Mouse (Mus musculus): ENCODE data around the gene Runx2. TPM values are rescaled to one million over a fixed set of nuclear protein-coding genes. Genes with fewer than 3 reads are reported as not detected.

Gene Runx2
- polyA plus RNA-seq, 1 experiment from 2014 or later: 0.77 TPM

DNA sequence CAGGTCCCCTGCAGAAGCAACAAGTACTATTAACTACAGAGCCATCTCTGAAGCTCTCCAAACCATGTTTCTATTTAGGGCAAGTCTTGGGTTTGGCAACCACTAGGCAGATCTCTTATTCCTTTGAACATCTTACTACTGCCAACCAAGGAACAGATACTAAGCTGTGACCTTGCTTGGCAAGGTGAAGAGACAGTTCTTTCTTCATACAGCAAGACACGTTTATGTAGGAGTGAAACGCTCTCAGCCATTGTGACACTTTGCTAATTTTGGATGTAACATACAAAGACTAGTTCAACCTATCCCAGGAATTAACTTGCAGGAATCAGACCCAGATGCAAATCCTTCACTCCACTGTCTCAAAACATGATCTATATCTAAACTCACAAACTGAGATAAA, 126.3 kb downstream of the Runx2 start:
- H3K4me2 ChIP-seq: no peak overlapping the region
- H3K36me3 ChIP-seq: no peaks in the 10 kb centered on the region
- no peak overlapping the region for H3K9ac ChIP-seq
- WGBS: 69% methylated on average over 2 of the region's 2 CpGs
- no peaks in the 10 kb centered on the region for H3K9me3 ChIP-seq (replicated peaks)
- H3K27ac ChIP-seq (ENCODE audit: poor library complexity, severe bottlenecking): no peak overlapping the region
- no peak overlapping the region for H3K4me3 ChIP-seq
- 0 out of 2 replicates have a peak, but pooled peaks cover 4% of the 10 kb centered on the region for H3K4me1 ChIP-seq (replicated peaks)
- no peaks in the 10 kb centered on the region for H3K27me3 ChIP-seq (replicated peaks)
- no peak for ATAC-seq (ENCODE audit: insufficient number of reproducible peaks, low FRiP score)

DNA sequence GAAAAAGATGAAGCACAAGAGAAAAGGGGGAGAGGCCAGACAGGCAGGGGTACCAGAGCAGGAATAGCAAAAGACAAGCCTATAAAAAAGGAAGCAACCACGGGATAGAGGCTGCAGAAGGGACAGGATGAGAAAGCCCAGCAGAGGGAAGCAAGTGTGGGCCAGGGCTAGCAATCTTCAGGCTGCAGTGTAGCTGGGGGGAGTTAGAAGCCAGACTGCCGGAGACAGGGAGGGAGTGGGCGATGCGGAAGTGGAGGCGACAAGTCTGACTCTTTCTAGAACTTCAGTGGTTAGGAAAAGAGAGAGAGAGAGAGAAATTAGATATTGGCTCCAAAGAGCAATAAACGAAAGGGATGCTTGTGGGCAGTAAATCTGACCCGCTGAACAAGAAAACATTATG, 129.1 kb downstream of the Runx2 start:
- H3K4me2 ChIP-seq: no peak overlapping the region
- no peak overlapping the region for H3K9ac ChIP-seq
- WGBS: 36% methylated on average over 7 of the region's 7 CpGs
- H3K27ac ChIP-seq (ENCODE audit: poor library complexity, severe bottlenecking): no peak overlapping the region
- no peak overlapping the region for H3K4me3 ChIP-seq
- no peak for ATAC-seq (ENCODE audit: insufficient number of reproducible peaks, low FRiP score)
- H3K36me3 ChIP-seq: no peaks in the 10 kb centered on the region
- H3K4me1 ChIP-seq (replicated peaks): 0 out of 2 replicates have a peak, but pooled peaks cover 4% of the 10 kb centered on the region
- H3K9me3 ChIP-seq (replicated peaks): no peaks in the 10 kb centered on the region
- H3K27me3 ChIP-seq (replicated peaks): no peaks in the 10 kb centered on the region

DNA sequence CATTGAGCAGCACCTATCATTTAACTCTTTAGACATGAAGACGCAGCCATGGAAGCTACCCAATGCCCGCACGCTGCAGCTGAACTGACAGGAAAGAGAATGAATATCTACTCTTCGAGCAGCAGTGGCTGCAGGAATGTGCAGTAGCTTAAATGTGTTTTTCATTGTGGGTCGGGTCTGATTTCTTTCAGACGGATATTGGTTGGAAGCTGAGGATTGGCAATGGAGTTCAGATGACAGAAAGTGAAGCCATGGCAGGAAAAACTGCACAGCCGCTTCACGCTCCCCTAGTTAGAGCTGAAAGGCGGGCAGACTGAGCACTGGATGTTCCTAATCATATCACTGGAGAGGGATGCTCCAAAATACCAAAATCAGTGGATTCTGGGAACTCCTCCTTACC, 131.6 kb downstream of the Runx2 start:
- Histone ChIP-seq H3K27me3 (replicated peaks) (no peaks in the 10 kb centered on the region), H3K4me3 (no peak overlapping the region), H3K36me3 (no peaks in the 10 kb centered on the region), H3K4me2 (no peak overlapping the region), H3K9me3 (replicated peaks) (no peaks in the 10 kb centered on the region), H3K4me1 (replicated peaks) (0 out of 2 replicates have a peak, but pooled peaks cover 4% of the 10 kb centered on the region), H3K27ac (ENCODE audit: poor library complexity, severe bottlenecking) (no peak overlapping the region), H3K9ac (no peak overlapping the region)
- ATAC-seq (ENCODE audit: insufficient number of reproducible peaks, low FRiP score): no peak
- 79% methylated on average over 9 of the region's 9 CpGs for WGBS

GRCm38 (mm10) chr17:44677782-44678181, 136.8 kb downstream of the Runx2 start:
- Histone ChIP-seq H3K27me3 (replicated peaks) (no peaks in the 10 kb centered on the region; the same call in 1 of the 2 replicates), H3K4me2 (no peak overlapping the region), H3K27ac (ENCODE audit: poor library complexity, severe bottlenecking) (no peak overlapping the region), H3K4me3 (no peak overlapping the region), H3K9ac (no peak overlapping the region), H3K4me1 (replicated peaks) (peaks cover 3% of the 10 kb centered on the region), H3K36me3 (no peaks in the 10 kb centered on the region), H3K9me3 (replicated peaks) (no peaks in the 10 kb centered on the region)
- WGBS: 66% methylated on average over 7 of the region's 7 CpGs
- ATAC-seq (ENCODE audit: insufficient number of reproducible peaks, low FRiP score): no peak

GRCm38 (mm10) chr17:44672806-44673205, 141.8 kb downstream of the Runx2 start:
- Histone ChIP-seq H3K27ac (ENCODE audit: poor library complexity, severe bottlenecking) (0 out of 2 replicates have a peak overlapping the region, but pooled peaks have one; percentile 8), H3K9ac (no peak overlapping the region), H3K4me3 (no peak overlapping the region), H3K4me2 (peak overlapping the region; percentile 33), H3K9me3 (replicated peaks) (no peaks in the 10 kb centered on the region), H3K27me3 (replicated peaks) (no peaks in the 10 kb centered on the region; the same call in 1 of the 2 replicates), H3K36me3 (no peaks in the 10 kb centered on the region), H3K4me1 (replicated peaks) (peaks cover 21% of the 10 kb centered on the region)
- ATAC-seq (ENCODE audit: insufficient number of reproducible peaks, low FRiP score): no peak
- WGBS: 56% methylated on average over 7 of the region's 7 CpGs

- Histone ChIP-seq H3K4me3 (no peak overlapping the region), H3K4me2 (peak overlapping the region; percentile 33), H3K36me3 (no peaks in the 10 kb centered on the region), H3K27me3 (replicated peaks) (no peaks in the 10 kb centered on the region; the same call in 1 of the 2 replicates), H3K9me3 (replicated peaks) (no peaks in the 10 kb centered on the region), H3K27ac (ENCODE audit: poor library complexity, severe bottlenecking) (0 out of 2 replicates have a peak overlapping the region, but pooled peaks have one; percentile 42), H3K4me1 (replicated peaks) (peaks cover 24% of the 10 kb centered on the region), H3K9ac (no peak overlapping the region)
- ATAC-seq (ENCODE audit: insufficient number of reproducible peaks, low FRiP score): peak; percentile 39; the same call in 1 of the 2 replicates
- 43% methylated on average over 16 of the region's 16 CpGs for WGBS
Measured at GRCm38 (mm10) chr17:44671946-44672692, 142.5 kb downstream of the Runx2 start.

DNA sequence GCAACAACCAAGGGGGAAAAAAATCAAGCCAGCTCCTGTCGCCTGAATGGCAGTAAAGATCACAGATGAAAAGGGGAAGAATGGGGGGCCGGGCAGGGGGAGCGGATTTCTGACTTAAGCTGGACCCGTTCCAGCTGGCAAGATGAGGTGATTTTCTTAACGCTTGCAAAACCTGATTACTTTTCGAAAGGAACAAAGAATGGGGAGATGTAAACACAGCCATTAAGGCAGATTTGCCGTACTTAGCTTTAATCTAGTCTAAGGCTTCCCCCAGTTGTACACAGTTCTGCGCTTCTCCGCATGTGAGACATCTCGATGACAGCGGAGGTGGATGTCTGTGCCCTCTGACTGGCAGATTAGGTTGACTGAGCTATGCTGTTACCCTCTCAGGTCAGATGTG, 144.6 kb downstream of the Runx2 start:
- WGBS: 52% methylated on average over 11 of the region's 11 CpGs
- H3K4me2 ChIP-seq: no peak overlapping the region

GRCm38 (mm10) chr17:44667346-44667745, 147.3 kb downstream of the Runx2 start:
- no peak for ATAC-seq (ENCODE audit: insufficient number of reproducible peaks, low FRiP score)
- 46% methylated on average over 5 of the region's 5 CpGs for WGBS
- no peaks in the 10 kb centered on the region for H3K36me3 ChIP-seq
- no peaks in the 10 kb centered on the region for H3K27me3 ChIP-seq (replicated peaks)
- no peaks in the 10 kb centered on the region for H3K9me3 ChIP-seq (replicated peaks)
- no peak overlapping the region for H3K9ac ChIP-seq
- H3K27ac ChIP-seq (ENCODE audit: poor library complexity, severe bottlenecking): no peak overlapping the region
- H3K4me3 ChIP-seq: no peak overlapping the region
- H3K4me2 ChIP-seq: no peak overlapping the region
- peaks cover 16% of the 10 kb centered on the region for H3K4me1 ChIP-seq (replicated peaks)

More for the DNA sequence above, 144.6 kb downstream of the Runx2 start:
- Histone ChIP-seq H3K36me3 (no peaks in the 10 kb centered on the region), H3K9ac (no peak overlapping the region), H3K9me3 (replicated peaks) (no peaks in the 10 kb centered on the region), H3K4me1 (replicated peaks) (peaks cover 24% of the 10 kb centered on the region), H3K27ac (ENCODE audit: poor library complexity, severe bottlenecking) (no peak overlapping the region), H3K27me3 (replicated peaks) (no peaks in the 10 kb centered on the region), H3K4me3 (no peak overlapping the region)
- ATAC-seq (ENCODE audit: insufficient number of reproducible peaks, low FRiP score): no peak

DNA sequence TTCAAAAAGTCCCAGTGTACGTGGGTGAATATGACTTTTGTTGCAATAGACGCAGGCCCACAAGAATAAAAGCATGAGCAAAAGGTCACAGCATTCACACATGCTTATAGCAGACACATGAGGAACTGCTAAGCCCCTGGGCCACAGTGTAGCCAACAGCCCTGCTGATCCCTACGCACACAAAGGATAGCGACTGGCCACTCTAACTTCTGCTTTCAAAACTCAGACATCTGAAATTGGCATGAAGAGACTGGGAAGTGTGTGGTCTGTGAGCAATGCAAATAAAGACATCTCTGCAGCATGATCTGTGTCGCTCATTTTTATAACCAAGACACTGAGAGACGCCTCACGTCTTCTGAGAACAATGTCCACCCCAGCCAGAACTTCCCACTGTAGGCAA, 150.7 kb downstream of the Runx2 start:
- H3K4me3 ChIP-seq: no peak overlapping the region
- WGBS: 89% methylated on average over 7 of the region's 7 CpGs
- ATAC-seq (ENCODE audit: insufficient number of reproducible peaks, low FRiP score): no peak
- H3K27me3 ChIP-seq (replicated peaks): no peaks in the 10 kb centered on the region
- H3K36me3 ChIP-seq: no peaks in the 10 kb centered on the region
- H3K9ac ChIP-seq: no peak overlapping the region
- no peak overlapping the region for H3K27ac ChIP-seq (ENCODE audit: poor library complexity, severe bottlenecking)
- H3K9me3 ChIP-seq (replicated peaks): no peaks in the 10 kb centered on the region
- no peak overlapping the region for H3K4me2 ChIP-seq
- H3K4me1 ChIP-seq (replicated peaks): peaks cover 3% of the 10 kb centered on the region; the same call in 1 of the 2 replicates

GRCm38 (mm10) chr17:44663208-44663607, 151.4 kb downstream of the Runx2 start:
- 76% methylated on average over 1 of the region's 1 CpGs for WGBS
- no peaks in the 10 kb centered on the region for H3K9me3 ChIP-seq (replicated peaks)
- peaks cover 3% of the 10 kb centered on the region; the same call in 1 of the 2 replicates for H3K4me1 ChIP-seq (replicated peaks)
- no peak overlapping the region for H3K4me3 ChIP-seq
- H3K27ac ChIP-seq (ENCODE audit: poor library complexity, severe bottlenecking): no peak overlapping the region
- H3K27me3 ChIP-seq (replicated peaks): no peaks in the 10 kb centered on the region
- H3K36me3 ChIP-seq: no peaks in the 10 kb centered on the region
- ATAC-seq (ENCODE audit: insufficient number of reproducible peaks, low FRiP score): no peak
- no peak overlapping the region for H3K4me2 ChIP-seq
- no peak overlapping the region for H3K9ac ChIP-seq

DNA sequence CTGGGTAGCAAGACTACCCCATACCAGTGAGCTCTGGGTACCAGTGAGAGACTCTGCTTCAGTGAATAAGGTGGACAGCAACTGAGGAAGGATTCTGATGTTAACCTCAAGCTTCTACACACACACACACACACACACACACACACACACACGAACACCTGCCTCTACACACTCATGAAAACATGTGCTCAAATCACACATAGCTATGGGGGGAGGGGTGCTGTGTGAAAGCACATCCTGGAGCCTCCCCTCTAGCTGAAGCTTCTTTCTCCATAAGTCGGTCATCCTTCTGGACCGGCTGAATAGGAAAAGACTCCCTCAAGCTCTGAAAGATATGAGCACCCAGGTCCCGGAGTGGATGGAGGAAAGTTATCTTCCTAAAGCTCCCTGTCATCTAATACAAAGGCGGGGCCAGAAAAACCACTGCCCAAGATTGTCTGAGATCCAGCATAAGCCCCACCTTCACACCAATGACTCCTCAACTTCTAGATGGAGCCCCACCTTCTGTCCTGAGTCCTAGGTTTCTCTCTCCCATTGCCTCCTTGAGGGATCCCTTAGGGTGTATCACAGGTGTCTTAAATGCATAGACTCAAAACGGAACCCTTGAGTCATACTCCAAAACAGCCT, 152.4 kb downstream of the Runx2 start:
- Histone ChIP-seq H3K9me3 (replicated peaks) (no peaks in the 10 kb centered on the region), H3K36me3 (no peaks in the 10 kb centered on the region), H3K27me3 (replicated peaks) (no peaks in the 10 kb centered on the region), H3K9ac (no peak overlapping the region), H3K27ac (ENCODE audit: poor library complexity, severe bottlenecking) (no peak overlapping the region), H3K4me1 (replicated peaks) (no peaks in the 10 kb centered on the region), H3K4me3 (no peak overlapping the region), H3K4me2 (no peak overlapping the region)
- no peak for ATAC-seq (ENCODE audit: insufficient number of reproducible peaks, low FRiP score)
- 72% methylated on average over 6 of the region's 6 CpGs for WGBS
